Mouse (Mus musculus) liver (tissue): ENCODE data around the gene Lonp1.
A peak's percentile ranks its signal among the peaks of the same experiment; 100 is the strongest.
"Not testable (repeated sequence)": the region's sequence is repeated elsewhere in the genome, so short reads cannot be mapped to it uniquely, and the experiment has no call there.

Experiments
- DNase-seq: peaks from one replicate; pipeline ENCODE4 v3.0.0-alpha.2; 2020; ENCODE audit warnings: mixed read lengths

Lonp1 gene

DNA sequence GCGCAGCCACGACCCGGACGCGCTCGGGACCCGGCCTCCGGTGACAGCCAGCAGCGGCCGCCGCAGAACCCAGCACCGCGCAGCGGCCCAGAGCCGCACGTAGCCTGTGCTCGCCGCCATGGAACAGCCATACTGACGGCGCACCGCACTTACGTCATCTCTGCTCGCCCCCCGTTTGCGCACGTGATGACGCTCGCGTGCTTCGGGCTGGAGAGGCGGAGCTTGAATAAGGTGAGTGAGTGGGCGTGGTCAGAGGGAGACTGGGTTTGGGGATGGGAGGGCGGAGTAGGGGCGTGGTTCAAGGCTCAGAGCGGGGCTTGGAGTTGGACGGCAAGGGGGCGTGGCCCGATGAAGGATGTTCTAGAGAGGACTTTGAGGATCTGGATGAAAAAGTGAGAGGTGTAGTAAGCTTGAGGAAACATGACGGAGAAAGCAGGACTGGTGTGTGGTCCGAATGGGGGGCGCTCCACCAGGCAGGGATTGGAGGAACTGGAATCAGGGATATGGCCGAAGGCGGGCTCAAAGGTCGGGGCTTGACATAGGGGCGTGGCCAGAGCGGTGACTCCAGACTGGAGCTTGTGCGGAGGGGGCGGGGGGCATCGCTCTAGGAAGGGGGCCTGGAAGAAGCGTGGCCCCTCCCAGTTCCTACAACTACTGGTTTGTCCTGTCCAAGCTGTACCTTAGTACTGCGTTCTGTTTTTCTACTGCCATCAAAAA is at the start of gene Lonp1:
Lonp1 (minus strand) TSS at position 134 of the 717 bp plus-strand sequence.
- DNase-seq, result peak; percentile 99

DNA sequence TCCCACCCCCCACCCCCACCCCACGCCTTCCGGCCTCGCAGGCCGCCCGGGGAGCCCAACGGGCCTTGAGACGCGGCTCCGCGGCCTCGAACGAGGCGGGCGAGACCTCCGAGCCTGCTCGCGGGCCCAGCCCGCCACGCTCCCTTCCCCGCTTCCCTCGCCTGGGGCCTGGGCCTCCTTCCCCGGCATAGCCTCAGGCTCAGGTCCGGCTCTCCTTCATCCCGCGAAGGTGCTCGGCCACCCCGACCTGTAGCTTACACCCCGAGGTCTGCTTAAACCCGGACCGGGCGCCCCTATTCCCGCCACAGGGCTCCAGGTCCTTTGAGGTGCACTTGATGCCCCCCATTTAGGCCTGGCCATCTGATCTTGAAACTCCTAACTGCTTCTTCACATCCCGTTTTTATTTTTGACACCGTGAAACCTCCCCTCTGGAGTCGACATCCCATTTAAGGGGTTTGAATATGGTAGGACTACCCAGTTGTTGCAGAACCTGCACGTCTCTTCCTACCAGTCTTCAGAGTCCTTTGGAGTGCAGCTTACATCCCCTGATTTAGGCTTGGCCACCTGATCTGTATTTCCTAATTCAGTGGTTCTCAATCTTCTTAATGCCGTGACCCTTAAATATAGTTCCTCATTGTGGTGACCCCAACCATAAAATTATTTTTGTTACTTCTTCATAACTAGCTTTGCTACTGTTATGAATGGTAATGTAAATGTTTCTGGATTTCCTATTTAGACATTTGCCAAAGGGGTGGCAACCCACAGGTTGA is 47.1 kb upstream of the Lonp1 start:
- peak; percentile 43 for DNase-seq

DNA sequence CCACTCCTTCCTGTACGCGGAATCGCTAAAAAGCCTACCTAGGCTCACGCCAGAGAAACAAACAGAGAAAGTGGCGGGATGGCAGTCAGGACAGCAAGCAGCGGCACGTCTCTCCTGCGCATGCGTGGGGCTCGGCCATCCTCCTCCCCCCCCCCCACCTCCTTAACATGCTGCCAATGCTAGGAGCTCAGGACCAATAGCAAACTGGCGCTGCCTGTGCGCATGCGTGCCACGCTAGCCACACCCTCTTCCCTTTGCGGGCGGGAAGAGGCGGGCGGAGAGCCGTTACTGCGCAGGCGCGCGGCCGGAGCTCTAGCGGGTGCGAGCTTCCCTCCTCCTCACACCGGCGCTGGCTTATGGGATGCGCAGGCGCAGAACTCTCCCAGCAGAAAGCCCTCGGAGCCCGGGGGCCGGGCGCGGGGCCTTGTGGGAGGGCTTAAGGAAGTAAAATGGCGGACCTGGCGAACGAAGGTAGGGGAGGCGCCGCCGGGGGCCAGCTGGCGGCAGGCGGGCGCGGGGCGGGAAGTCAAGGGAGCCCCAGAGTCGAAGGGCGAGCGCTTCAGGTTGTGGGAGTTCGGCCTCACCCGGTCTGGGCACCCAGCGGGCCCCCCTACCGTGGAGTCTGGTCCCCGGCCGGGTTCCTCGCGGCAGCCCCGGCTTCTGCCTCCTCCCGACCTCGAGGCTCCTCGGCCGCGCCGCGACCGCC is 46.4 kb upstream of the Lonp1 start, which contains the start of gene Ranbp3:
Ranbp3 (plus strand) TSS at position 354 of the 706 bp plus-strand sequence.
- peak; percentile 100 for DNase-seq

DNA sequence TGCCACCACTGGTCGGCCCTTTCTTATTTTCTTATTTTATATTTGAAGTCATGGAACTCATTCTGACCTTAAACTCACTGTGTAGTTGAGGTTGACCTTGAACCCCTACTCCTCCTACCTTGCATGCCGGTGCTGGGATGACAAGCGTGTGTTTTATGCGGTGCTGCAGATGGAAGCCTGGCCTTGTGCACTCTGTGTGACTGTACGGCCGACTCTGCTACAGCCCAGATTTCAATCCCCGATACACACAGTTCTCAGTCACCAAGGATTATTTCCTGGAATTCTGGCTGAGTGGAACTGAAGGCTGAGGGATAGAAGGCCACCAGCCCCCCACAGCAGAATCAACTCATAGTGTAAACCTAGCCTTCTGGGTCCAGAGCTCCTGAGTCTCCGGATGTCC is 43.1 kb upstream of the Lonp1 start:
- no peak for DNase-seq

DNA sequence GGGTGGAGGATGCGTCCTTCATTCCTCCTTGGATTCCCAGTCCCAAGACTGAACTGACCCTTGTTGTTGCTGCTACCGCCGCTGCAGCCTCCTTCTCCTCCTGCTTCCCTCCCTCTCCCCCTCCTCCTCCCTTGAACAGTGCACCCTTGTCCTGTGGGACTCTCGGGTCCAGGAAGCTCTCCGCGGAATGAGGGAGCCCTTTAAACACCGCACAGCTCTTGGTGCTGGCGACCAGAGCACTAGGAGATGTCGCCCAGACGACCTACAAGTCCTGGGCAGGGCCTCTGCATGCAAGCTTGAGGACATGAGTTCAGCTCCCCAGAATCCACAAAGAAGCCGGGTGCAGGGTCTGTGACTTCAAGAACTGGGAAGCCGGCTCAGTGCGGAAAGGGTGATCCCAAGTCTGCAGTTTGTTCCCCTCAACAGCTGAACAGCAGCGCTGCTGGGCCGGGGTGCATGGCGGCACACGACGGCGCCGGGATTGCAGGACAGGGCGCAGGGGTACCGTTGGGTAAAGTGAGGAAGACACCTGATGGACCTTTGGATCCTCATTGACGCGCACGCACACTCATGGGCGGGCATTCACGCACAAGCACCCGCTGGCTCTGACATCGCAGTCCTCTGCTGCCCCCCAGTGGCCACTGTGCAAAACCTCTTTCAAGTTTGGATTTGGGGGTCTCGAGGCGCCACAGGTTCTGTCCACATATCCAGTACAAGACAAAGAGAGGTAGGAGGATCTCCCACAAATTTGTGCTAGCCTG is 41.9 kb upstream of the Lonp1 start:
- DNase-seq, result peak; percentile 88

DNA sequence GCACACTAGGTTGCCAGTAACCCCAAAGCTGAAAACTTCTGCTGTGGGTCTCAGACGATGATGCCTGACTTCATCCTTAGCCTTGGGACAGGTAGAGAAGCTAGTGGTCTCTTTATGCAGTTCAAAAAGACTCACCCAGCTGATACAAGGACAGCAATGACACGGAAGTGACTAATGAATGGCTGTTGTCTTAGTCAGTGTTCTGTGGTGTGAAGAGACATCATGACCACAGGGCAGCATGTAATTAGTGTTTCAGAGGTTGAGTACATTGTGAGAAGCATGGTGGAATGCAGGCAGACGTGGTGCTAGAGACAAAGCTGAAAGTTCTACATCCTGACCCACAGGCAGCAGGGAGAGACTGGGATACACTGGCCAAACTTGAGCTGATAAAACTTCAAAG is 40.9 kb upstream of the Lonp1 start:
- no peak for DNase-seq

DNA sequence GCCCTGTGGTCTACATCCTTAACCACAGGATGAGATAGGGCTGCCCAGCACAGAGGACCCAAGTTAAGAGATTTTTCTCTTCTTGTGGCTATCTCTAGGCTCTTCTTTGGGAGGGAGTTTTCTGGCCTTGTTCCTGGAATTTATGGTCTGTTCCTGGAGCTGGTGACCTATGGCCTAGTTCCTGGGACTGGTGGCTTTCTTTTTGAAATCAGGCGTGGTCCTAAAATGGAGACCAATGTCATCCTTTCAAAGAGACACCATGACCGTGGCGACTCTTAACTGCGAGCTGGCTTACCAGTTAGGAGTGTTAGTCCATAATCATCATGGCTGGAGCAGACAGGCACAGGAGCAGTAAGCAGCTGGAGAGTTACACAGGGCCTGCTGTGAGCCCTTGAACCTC is 39.7 kb upstream of the Lonp1 start:
- no peak for DNase-seq

DNA sequence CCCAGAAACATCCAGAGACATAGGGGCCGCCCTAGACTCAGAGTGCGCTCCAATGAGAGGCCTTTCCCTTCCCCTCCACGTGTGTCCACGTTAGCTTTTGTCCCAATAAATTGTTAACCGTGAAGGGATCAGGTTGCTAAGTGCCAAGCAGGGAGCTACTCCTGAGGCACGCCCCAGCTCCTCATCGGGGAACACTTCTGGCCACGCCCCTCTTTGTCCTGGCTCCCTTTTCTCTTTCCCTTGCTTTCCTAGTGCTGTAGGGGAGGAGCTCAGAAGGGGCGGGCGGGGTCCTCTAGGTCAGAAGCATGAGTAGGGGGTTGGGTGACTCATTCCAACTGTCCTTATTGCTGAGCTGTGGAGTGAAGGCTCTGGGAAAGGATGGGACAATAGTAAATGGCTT is 37.6 kb upstream of the Lonp1 start:
- no peak for DNase-seq

DNA sequence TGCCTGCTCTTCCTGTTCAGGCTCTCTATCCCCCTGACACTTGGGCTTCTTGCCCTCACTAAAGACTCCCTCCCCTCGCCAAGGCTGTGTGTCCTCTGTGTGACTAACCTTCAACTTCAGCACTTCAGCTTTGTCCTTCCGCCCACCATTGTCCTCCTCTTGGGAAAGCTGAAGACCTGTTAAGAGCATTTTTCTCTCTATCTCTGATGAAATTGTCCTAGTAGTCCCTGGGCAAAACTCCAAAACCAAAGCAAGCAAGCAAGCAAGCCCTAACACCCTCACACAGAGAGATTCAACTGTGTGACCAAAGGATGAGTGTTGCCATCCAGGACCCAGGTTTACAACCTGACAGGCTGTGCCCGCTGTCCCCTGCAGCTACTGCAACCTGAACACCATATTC is 37.0 kb upstream of the Lonp1 start:
- DNase-seq, result no peak

DNA sequence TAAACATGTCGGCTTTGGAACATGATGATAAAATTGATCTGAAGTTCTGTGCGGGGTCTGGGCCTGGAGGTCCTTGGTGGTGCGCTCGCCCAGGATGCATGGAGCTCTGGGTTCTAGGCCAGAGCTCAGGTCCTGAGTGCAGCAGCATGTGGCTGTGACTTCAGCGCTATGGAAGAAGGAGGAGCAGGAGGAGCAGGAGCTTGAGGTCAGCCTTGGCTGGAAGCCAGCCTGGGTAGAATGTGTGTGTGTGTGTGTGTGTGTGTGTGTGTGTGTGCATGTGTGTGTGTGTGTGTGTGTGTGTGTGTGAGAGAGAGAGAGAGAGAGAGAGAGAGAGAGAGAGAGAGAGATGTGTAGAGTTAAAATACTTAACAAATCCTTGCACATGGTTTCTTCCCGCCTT is 29.5 kb upstream of the Lonp1 start:
- DNase-seq, result no peak

DNA sequence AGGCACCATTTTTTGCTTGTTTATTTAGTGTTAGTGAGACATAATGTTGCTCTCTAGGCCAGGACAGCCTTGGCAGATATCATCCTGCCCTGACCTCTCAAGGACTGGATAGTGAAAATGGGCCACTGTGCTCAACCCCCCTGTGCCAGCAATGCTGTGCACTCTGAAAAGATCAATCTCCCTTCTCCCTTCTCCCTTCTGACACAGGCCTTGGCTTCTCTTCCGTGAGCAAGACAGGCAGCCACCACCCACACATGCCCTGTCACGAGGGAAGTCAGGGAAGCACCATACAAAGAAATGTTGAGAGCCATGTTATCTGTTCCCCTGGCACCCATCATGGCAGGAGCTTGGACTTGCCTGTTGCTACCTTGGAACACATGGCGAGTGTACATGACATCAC is 28.6 kb upstream of the Lonp1 start:
- DNase-seq, result no peak

DNA sequence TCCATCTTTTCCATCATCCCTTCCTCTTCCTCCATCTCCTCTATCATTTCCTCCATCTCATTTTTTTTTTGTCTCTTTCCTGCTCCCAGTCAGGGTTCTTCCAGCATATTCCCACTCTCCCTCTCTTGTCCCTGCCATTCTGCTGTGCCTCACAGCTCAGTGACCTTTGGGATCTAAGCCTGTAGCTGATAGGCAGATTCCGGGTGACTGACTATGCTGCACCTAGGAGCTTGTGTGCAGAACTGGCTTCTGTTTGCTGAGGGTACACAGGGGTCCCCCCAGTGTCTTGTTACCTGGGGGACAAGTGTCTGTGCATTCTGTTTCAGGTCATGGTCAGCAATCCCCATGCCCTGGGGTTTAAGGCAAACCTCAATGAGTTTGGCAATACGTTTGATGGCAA is 28.1 kb upstream of the Lonp1 start:
- DNase-seq, result no peak

DNA sequence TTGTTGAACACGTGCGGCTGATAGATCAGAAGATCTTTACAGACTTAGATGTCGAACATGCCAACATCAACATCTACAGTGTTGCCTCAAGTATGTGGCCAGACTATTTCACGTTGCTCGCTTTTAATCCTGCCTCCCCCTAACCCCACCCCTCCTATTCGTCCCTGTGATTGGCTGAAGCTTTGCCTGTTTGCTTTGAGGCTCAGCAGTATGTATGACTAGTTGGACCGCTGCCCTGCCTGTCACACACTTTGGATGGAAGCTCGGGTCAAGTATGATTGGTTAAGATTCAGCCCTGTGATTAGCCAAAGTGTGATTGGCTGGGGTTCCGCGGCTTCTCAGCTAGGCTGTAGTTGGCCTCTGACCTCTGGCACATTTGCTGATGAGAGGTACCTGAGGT is 25.1 kb upstream of the Lonp1 start:
- DNase-seq, result peak; percentile 34

DNA sequence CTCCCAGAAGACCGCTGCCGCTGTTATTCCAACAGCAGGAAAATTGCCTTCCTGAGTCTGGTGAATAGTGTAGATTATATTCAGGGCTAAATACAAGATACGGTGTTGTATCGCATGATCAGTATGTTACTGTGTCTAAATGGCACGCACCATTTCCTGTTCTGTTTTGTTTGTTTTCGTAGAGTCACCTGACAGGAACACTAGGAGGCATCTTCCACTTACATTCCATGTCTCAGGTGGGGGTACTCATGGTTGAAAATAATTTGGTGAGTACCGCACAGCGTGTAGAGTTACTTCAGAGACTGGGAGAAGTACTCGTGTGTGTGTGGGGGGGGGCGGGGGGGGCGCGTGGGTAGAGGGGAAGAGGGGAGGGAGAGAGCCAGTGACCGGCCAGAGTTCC is 20.9 kb upstream of the Lonp1 start:
- no peak for DNase-seq

DNA sequence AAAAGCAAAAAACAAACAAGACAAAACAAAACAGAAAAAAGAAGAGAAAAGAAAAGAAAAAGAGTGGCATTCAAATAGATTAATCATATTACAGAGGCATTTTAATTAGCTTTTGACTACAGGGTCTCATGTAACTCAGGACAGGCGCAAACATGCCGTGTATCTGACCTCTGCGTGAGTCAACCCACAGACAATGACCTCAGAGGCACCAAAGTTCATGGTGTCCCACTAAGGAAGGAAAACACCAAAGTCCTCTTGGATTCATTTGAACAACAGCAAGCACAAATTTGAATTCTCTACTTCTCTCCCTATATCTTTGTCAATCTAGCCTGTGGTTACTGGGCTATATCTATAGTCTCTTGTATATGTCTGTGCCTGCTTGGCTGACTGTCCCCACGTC is 16.6 kb upstream of the Lonp1 start:
- no peak for DNase-seq

DNA sequence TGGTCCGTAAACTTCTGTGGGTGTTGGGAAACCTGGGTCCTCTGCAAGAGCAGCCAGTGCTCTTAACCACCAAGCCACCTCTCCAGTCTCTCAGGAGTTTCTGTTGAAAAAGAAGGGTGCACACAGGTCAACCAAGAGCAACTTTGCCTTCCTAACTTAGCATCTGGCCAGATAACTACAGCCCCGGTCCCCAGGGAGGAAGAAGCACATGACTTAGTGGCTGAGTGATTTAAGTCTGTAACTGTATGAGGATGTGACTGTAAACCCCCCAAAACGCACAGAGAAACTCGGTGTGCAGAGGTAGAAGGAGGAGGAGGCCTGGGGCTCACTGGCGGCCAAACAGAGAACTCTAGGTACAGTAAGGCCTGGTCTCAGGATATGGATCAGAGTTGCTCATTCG is 7.3 kb upstream of the Lonp1 start:
- DNase-seq, result no peak

DNA sequence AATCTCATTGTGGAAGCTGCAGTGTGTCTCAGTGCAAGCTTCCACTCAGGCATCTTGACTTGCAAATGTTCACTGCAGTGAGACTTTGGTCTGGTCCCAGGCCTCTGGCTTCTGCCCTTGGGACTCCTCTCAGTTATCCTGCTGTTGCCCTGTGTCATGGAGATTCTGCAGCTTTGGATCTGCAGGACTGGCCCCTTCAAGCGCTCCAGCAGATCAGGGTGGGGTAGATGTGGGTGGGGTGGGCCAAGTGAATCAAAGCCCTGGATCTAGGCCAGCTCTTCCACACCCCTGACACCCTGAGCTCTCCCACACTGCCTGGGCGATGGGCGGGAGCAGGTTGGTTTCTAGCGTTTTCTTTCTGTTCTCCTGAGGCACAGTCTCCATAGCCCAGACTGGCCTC is 5.1 kb upstream of the Lonp1 start:
- no peak for DNase-seq

DNA sequence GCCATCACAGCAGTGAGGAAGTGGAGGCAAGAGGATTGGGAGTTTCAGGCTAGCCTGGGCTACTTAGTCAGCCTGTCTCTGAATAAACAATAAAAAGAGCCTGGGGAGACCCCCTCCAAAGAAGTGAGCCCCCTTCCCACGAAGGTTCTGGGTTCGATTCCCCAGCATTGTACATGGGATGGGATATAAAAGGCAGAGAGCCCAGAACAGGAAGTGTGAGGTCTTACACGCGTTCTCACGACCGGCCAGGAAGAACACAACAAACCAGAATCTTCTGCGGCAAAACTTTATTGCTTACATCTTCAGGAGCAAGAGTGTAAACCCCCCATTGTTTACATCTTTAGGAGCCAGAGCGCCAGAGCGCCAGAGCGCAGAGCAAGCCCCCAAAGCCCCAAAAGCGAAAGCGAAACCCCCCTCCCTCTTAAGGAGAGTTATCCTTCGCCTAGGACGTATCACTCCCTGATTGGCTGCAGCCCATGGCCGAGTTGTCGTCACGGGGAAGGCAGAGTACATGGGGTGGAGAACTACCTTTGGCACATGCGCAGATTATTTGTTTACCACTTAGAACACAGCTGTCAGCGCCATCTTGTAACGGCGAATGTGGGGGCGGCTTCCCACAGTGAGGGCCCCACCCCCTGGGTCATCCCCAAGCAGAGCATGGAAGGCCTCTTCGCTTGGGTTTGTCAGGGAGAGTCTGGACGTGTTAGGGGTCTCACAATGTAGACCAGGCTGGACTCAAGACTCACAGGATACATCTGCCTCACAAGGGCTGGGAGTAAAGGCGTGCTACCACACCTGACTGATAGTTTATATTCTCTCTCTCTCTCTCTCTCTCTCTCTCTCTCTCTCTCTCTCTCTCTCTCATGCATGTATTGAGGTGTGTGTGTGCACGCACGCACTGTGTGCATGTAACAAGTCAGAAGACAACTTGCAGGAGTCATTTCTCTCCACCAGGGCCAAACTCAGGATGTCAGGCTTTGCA is 3.4 kb upstream of the Lonp1 start:
- not testable (repeated sequence) for DNase-seq

DNA sequence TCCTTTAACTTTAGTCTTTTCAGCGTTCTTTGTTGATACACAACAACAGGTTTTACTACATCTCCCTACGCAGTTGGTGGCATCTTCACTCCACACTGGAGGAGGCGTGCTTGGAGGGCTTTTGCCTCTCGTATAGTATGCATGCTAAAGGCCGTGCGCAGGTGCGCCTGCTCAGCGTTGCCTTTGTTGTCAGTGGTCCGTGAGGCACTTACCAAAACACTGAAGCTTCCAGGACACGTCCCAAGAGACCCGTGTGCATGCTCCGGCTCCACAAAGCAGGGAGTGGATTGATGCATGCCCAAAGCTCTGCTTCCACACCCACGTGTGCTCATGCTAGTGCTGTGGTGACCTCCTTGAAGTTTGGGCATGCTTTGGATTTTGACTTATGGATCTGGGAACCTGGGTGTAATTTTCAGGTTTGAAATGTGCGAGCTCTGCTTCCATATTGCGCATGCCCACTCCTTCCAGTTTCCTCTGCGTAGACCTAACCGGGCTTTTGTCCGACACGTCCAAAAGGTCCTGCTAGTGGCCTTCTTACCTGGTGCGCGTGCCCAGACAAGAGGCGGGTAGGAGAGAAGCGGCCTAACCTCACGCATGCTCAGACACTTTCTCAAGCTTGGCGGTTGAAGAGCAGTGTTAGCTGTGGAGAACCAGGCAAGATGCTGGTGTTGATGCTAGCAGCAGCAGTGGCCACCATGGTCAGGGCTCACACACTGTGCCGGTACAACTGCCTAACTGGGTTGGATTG is 1.0 kb upstream of the Lonp1 start, which contains the start of gene Catsperd:
Catsperd (plus strand) TSS at position 614 of the 748 bp plus-strand sequence.
- no peak for DNase-seq

DNA sequence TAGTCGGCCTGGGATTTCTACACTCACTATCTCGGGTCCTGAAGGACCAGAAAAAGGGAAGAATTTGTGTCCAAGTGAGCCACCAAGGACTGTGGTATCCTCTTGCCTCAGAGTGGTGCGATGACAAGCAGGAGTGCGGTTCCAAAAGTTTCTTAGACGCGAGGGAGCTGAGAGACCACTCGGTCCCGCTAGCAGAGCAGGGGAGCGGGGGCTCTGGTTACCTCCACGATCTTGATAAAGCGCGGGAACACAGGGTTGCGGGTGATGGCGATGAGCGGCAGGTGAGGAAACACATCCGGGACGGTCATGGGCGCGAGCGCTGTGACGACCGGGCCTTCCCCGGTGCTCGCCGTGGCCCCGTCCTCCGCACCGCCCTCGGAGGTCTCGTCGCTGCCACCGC is 427 bp downstream of the Lonp1 start:
- peak; percentile 31 for DNase-seq

DNA sequence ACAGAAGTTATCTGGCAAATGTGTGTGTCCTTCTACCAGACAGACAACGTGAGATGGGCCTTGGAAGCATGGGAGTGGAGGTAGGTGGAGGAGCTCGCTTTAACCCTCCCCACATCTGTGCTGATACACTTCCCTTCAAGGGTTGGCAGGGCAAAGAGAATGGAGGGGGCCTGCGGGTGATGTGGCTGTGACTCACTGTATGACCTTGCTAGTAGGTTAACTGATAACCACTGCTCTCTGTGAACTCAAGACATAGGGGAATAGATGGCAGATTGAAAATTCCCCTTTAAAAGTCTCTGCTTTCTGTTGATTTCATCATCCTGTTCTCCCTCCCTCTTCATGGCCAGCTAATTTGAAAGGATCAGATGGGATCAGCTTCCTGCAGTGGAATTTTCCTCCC is 1.2 kb downstream of the Lonp1 start:
- no peak for DNase-seq
